Mouse (Mus musculus) limb, embryonic 13.5 days (tissue): ENCODE results near the gene Gpatch2l. TPM values are rescaled to one million over a fixed set of nuclear protein-coding genes. Genes with fewer than 3 reads are reported as not detected.

Experiments
- ATAC-seq: fragments of 200-750 bp; cut with Nextera tagmentation; 2 replicates; pipeline ENCODE4 v1.8.0; 2017; ENCODE audit warnings: low read depth, moderate number of reproducible peaks, moderate TSS enrichment; ENCODE audit not compliant: low FRiP score
- H3K27ac ChIP-seq: fragments of 300-500 bp; sonication (generic); 2 replicates; pipeline ENCODE4 v1.5.1; 2015; ENCODE audit warnings: inconsistent platforms, mild to moderate bottlenecking, moderate library complexity
- H3K27me3 ChIP-seq: fragments of 300-500 bp; sonication (generic); 2 replicates; pipeline ENCODE4 v1.6.1; 2015; ENCODE audit warnings: mild to moderate bottlenecking, inconsistent platforms
- H3K36me3 ChIP-seq: fragments of 300-500 bp; sonication (generic); 2 replicates; pipeline ENCODE4 v1.6.1; 2015; ENCODE audit warnings: inconsistent platforms, mild to moderate bottlenecking, moderate library complexity
- H3K4me1 ChIP-seq: fragments of 300-500 bp; sonication (generic); 2 replicates; pipeline ENCODE4 v1.6.1; 2015; ENCODE audit warnings: inconsistent platforms
- H3K4me2 ChIP-seq: fragments of 300-500 bp; sonication (generic); replicated peaks from 2 replicates; pipeline ENCODE4 v1.6.1; 2015; ENCODE audit warnings: inconsistent platforms, mild to moderate bottlenecking, moderate library complexity
- H3K4me3 ChIP-seq: fragments of 300-500 bp; sonication (generic); 2 replicates; pipeline ENCODE4 v1.5.1; 2015; ENCODE audit warnings: moderate library complexity, mild to moderate bottlenecking, inconsistent platforms
- H3K9ac ChIP-seq: fragments of 300-500 bp; sonication (generic); 2 replicates; pipeline ENCODE4 v1.6.1; 2015; ENCODE audit warnings: mild to moderate bottlenecking, inconsistent platforms
- H3K9me3 ChIP-seq: fragments of 300-500 bp; sonication (generic); 2 replicates; pipeline ENCODE4 v1.6.1; 2016; ENCODE audit warnings: inconsistent platforms
- WGBS: fragments of 180-500 bp; shearing (Covaris S2); methylation state at CpG from one replicate; pipeline ENCODE4 v1.1.7; 2015; 5-methylcytosine and 5-hydroxymethylcytosine counted together
- polyA plus RNA-seq: library from polyadenylated mRNA; unstranded; fragments of >200 nt; fragmentation: Nextera tagmentation; extraction: Ambion mirVana; gene quantifications from 2 replicates; pipeline ENCODE4 v1.2.1, GENCODE M21; 2015

Gene Gpatch2l
- polyA plus RNA-seq, 1 experiment from 2014 or later, result 20.3 TPM

DNA sequence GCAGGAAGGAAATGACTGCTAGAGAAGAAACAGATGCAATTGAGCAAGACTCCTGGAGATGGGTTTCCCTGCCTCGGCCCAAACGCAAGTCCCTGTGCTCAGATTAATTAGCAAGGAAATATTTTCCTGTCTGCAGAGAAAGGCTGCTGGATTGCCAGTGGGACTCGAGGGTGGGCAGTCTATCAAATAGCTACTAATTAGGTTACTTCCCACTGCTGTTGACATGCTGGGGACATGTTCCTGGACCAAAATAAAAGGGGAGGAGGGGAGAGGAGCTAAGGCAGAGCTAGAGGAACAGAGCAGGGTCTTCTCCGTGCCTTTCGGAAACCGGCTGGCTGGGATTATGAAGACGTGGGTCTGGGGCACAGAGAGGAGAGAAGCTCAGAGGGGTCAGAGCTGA lies 95.2 kb downstream of the Gpatch2l start:
- no peak overlapping the region for H3K4me3 ChIP-seq
- no peak overlapping the region for H3K4me2 ChIP-seq
- 0 out of 2 replicates have a peak, but pooled peaks cover 2% of the 10 kb centered on the region for H3K27me3 ChIP-seq
- H3K9me3 ChIP-seq, result no peaks in the 10 kb centered on the region
- H3K4me1 ChIP-seq, result peaks cover 16% of the 10 kb centered on the region
- no peak overlapping the region for H3K27ac ChIP-seq
- no peak for ATAC-seq
- 28% methylated on average over 7 of the region's 7 CpGs for WGBS
- H3K9ac ChIP-seq, result no peak overlapping the region
- no peaks in the 10 kb centered on the region for H3K36me3 ChIP-seq

Other genes with a start within 250 kb of the Gpatch2l start
- gene Tgfb3, start 162.8 kb upstream of the Gpatch2l start, polyA plus RNA-seq, result 67.8 and 73.3 TPM in 2 replicates
- 81.3 and 86.7 TPM in 2 replicates for gene Ift43, start 159.3 kb upstream of the Gpatch2l start, polyA plus RNA-seq
- 0.74 and 0.79 TPM in 2 replicates for gene Esrrb, start 119.3 kb downstream of the Gpatch2l start, polyA plus RNA-seq